Mouse (Mus musculus) cerebellum, adult 2 months (tissue): ENCODE data around the gene Sned1.

Source experiments
- CTCF ChIP-seq: fragments of 200-500 bp; IDR thresholded peaks from 2 replicates; pipeline ENCODE4 v1.5.1; 2011; ENCODE audit warnings: low read depth, mild to moderate bottlenecking, control low read depth, low read length, moderate library complexity, borderline replicate concordance; ENCODE audit not compliant: insufficient read depth
- POLR2A ChIP-seq: fragments of 200-500 bp; IDR thresholded peaks from 2 replicates; pipeline ENCODE4 v1.6.1; 2011; ENCODE audit warnings: low read length, control low read depth, borderline replicate concordance; ENCODE audit not compliant: insufficient read depth

GRCm38 (mm10) chr1:93216839-93217497 lies 18.7 kb upstream of the Sned1 start:
- TF ChIP-seq CTCF (no peak), POLR2A (no peak)
